Mouse (Mus musculus): ENCODE results near the gene Pak6.

Pak6 gene

DNA sequence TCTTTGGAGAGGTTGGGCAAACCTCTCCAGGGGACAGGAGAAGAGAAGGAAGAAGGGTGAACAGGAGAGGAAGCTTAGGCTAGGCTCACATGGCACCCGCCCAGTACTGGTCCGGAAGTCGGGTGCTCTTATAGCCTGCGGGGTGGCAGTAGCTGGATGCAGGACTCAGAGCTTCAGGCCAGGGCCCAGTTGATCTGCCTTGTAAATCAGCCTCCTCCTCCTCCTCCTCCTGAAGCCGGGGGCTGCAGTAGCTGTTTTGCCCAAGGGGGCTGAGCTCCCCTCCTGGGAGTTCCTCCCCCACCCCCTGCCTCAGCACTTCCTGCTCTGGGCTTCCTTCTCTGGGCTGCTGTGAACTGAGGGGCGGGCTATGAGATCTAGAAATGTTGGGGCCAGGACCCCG lies 65.2 kb downstream of the Pak6 start, which contains the start of gene Plcb2:
Gene Plcb2 (minus strand): TSS at position 102 of the 400 bp plus-strand sequence.
- no peak for TF ChIP-seq GATA4 (IDR thresholded peaks at IDR 0.05; ENCODE audit: insufficient replicate concordance, low read length)

DNA sequence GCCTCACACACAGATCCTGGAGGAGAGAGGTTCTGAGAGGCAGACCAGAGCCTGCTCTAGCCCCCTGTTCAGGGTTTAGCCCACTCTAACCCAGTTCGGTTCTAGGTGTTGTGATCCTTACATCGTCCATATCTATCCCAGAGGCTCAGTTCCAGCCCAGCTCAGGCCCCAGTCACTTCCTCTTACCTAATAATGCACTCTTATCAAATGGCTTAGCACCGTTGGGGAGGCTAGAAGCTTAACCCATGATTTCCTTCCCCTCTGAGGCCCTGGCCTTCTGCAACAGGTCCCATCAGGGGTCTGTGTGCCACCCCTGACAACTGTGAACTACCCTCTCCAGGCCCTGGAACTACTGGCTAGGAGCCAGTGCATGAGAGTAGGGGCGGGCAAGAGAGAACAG lies 66.1 kb downstream of the Pak6 start:
- no peak for TF ChIP-seq GATA4 (IDR thresholded peaks at IDR 0.05; ENCODE audit: insufficient replicate concordance, low read length)

GRCm38 (mm10) chr2:118729816-118730621 lies 66.9 kb downstream of the Pak6 start:
- no peak for TF ChIP-seq GATA4 (IDR thresholded peaks at IDR 0.05; ENCODE audit: insufficient replicate concordance, low read length)

DNA sequence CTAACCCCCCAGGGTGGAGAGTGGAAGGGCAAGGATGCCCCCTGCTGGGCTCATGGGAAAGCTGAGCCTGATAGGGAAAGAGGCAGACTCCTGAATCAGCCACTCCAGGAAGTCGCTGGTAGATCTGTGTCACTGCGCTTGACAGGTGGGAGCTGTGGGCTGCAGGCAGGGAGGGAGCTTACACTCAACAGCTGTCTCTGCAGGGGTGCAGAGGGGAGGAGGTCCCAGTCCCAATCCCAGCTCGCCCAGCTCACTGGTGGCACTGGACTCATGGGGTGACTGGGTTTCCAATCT lies 67.5 kb downstream of the Pak6 start:
- no peak for TF ChIP-seq GATA4 (IDR thresholded peaks at IDR 0.05; ENCODE audit: insufficient replicate concordance, low read length)

DNA sequence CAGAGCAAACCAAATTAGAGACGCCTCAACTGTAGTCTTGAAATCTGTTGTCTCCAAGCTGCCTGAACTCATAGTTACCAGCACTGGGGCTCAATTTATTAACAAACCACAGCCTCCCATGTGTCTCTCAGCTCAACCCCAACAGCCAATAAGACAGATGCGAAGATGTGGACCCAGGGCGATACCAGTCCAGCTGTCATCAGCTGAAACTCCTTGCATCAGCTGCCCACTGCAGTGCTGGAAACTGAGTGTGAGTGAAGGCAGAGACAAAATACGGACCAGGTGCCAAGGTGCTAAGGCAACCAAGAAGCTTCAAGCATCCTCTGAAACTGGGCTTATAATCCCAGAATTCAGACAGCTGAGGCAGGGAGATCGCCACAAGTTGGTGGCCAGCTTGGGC lies 68.9 kb downstream of the Pak6 start:
- no peak for TF ChIP-seq GATA4 (IDR thresholded peaks at IDR 0.05; ENCODE audit: insufficient replicate concordance, low read length)

DNA sequence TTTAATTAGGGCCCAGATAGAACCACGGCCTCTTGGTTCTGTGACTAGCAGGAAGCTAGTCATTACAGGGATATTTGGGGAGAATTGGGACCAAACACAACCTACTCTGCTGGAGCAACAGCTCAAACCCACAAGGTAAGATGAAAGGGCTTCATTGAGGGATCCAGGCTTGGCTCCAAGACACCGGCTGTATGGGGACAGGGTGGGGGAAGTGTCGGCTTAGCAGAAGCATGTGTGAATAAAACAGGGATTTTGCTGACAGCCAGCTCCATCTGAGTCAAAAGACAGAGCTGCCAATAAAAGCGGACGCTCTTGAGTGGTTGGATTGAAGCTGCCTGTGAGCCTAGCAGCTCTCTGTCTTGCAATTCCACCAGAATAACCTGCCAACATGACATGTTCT lies 70.2 kb downstream of the Pak6 start:
- no peak for TF ChIP-seq GATA4 (IDR thresholded peaks at IDR 0.05; ENCODE audit: insufficient replicate concordance, low read length)

- no peak for TF ChIP-seq GATA4 (IDR thresholded peaks at IDR 0.05; ENCODE audit: insufficient replicate concordance, low read length)
Measured at GRCm38 (mm10) chr2:118740341-118740740, 77.2 kb downstream of the Pak6 start.

GRCm38 (mm10) chr2:118741183-118741582 lies 78.1 kb downstream of the Pak6 start:
- TF ChIP-seq GATA4 (IDR thresholded peaks at IDR 0.05; ENCODE audit: insufficient replicate concordance, low read length): no peak

DNA sequence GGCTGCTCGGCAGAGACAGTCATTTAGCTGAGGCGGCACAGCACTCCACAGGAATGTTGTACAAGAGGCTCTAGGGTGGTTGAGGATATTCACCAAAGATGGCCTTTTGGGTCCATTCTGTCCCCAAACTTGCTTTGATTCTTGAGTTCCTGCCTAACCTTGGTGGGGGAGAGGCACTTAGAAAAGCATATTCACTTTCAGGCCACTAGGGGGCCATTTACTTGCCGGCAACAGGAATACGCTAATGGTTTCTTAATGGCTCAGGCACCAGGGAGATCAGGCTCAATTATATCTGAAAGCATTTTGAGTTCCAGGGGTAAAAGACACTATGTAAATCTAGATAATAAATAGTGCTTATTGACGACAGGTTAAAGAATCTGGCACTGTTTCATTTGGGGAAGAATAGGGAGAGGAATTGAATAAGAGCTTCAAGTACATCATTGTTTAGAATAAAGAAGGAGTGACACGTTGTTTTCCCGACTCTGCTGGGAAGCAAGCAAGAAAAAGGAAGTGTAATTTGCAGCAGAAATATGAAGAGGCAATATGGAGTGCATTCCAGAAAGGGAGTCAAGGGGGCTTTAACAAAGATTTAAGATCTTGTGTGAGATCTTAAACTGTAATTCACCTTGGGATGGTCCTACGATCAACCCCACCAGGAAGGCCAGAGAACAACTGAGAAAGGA lies 80.3 kb downstream of the Pak6 start:
- no peak for TF ChIP-seq GATA4 (IDR thresholded peaks at IDR 0.05; ENCODE audit: insufficient replicate concordance, low read length)

- TF ChIP-seq GATA4 (IDR thresholded peaks at IDR 0.05; ENCODE audit: insufficient replicate concordance, low read length): no peak
Measured at GRCm38 (mm10) chr2:118744621-118745020, 81.5 kb downstream of the Pak6 start.

- TF ChIP-seq GATA4 (IDR thresholded peaks at IDR 0.05; ENCODE audit: insufficient replicate concordance, low read length): no peak; the same call in 1 of the 2 replicates
Measured at GRCm38 (mm10) chr2:118745232-118745884, 82.3 kb downstream of the Pak6 start, which contains the start of gene Inafm2. Gene Inafm2 (plus strand): TSS chr2:118745758.

DNA sequence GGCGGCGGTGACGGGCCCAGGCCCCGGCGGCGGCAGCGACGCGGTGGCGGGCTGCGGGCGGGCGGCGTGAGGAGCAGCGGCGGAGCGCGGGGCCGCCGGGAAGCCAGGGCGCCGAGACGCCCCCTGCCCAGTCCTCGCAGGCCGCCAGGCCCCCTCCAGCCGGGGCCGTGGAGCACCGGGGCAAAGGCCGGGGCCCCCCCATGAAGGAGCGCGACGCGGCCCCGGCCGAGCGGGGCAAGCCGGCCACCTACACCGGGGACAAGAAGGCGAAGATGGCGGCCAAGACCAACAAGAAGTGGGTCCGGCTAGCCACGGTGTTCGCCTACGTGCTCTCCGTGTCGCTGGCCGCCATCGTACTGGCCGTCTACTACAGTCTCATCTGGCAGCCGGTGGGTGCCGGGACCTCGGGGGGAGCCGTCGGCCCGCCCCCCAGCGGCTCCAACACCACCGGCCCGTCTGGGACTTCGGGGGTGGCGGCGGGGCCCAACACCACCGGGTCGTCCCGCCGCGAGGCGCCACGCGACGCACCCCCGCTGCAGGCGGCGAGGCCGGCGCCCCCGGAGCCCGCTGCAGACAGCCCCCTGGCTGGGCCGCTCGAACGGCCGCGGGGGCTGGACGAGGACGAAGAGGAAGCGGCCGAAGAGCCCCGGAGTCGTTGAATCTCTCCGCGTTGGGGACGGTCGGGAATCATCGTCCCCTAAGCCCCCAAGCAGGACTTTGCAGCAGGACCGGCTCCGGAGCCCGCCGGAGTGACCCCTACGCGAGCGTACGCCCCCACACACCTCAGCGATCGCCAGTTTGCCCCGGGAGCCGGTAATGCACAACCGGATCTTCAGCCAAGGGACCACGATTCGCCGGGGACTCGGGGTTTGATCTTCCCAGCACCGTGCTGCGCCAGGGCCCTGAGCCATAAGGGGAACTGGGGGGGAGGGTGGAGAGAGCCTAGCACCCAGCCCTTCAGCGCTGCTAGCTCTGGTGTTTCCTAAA lies 83.1 kb downstream of the Pak6 start:
- TF ChIP-seq GATA4 (IDR thresholded peaks at IDR 0.05; ENCODE audit: insufficient replicate concordance, low read length): no peak

GRCm38 (mm10) chr2:118747301-118747960 lies 84.3 kb downstream of the Pak6 start:
- no peak for TF ChIP-seq GATA4 (IDR thresholded peaks at IDR 0.05; ENCODE audit: insufficient replicate concordance, low read length)
